ENCODE assay signal across 12 mouse cellular contexts in the genomic region with DNA sequence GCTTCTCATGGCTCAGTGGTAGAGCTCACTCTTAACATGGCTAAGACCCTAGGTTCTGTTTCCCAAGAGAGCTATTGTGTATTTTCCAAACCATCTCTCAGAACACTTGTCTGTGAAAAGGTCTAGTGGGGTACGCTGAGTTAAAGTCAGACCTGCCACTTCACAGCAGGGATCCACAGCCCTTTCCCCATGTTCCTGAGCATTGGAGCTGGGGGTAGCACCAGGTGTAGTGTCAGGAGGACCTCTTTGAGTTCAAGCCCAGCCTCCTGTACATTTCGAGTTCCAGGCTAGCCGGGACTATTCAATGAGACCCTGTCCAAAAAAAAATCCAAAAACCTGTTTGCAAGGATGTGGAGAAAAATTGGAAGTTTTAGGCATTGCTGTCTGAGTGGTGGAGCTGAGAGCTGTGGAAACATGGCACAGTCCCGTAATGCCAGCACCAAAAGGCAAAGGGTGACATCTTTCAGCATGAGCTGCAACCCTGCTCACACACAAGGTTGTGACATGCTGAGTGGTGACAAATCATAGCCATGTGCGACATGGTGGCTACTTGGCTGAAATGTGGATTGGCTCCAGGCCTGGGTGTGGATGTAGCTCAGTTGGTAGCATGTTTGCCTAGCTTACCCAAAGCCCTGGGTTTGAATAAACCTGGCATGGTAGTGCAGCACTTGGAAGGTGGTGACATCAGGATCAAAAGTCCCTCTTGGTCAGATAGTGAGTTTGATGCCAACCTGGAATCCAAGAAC.
"Had no signal": no experiment of that assay in that cellular context is flagged by ENCODE, and none has a peak within 500 bp of the region (broad histone marks: within the 10 kb centered on the region; RNA-seq: fewer than 3 reads in every experiment).

No protein-coding gene starts in this region.

- H3K4me3 ChIP-seq: layer of hippocampus, adult 2 months; midbrain, embryonic 12.5 days; midbrain, embryonic 15.5 days had no signal

- H3K4me2 ChIP-seq: lung, embryonic 14.5 days; midbrain, embryonic 12.5 days; midbrain, embryonic 15.5 days had no signal

- DNase-seq: kidney, postnatal 25 days; layer of hippocampus, adult 9-11 months; liver, postnatal 0 days; lung, embryonic 14.5 days; thymus, adult 18-20 months; thymus, postnatal 36 days had no signal

- H3K9ac ChIP-seq: liver, embryonic 14.5 days; liver, postnatal 0 days; lung, embryonic 14.5 days; midbrain, embryonic 12.5 days; midbrain, embryonic 15.5 days had no signal

- H3K27ac ChIP-seq: kidney, postnatal 0 days; layer of hippocampus, adult 2 months; liver, embryonic 14.5 days; midbrain, embryonic 12.5 days had no signal

- ATAC-seq: liver, postnatal 0 days; lung, postnatal 0 days; midbrain, embryonic 15.5 days had no signal

- H3K27me3 ChIP-seq: midbrain, embryonic 12.5 days; midbrain, embryonic 15.5 days had no signal

- H3K9me3 ChIP-seq: midbrain, embryonic 12.5 days; midbrain, embryonic 15.5 days had no signal
